Mouse (Mus musculus): ENCODE results near the gene Ahnak2. TPM values are rescaled to one million over a fixed set of nuclear protein-coding genes. Genes with fewer than 3 reads are reported as not detected.

The Ahnak2 gene
- polyA plus RNA-seq, 1 experiment from 2014 or later = 0.61 TPM

GRCm38 (mm10) chr12:112772306-112772705 lies 30.2 kb downstream of the Ahnak2 start:
- Histone ChIP-seq H3K36me3 (ENCODE audit: control insufficient read depth, insufficient read depth, low read length) (no peaks in the 10 kb centered on the region), H3K9ac (ENCODE audit: low read length) (no peak overlapping the region), H3K4me1 (ENCODE audit: control insufficient read depth, insufficient read depth, low read length) (no peaks in the 10 kb centered on the region), H3K9me3 (ENCODE audit: control insufficient read depth, low read length) (no peaks in the 10 kb centered on the region), H3K4me2 (ENCODE audit: low read depth) (no peak overlapping the region), H3K27me3 (ENCODE audit: control insufficient read depth, insufficient read depth, low read length) (no peaks in the 10 kb centered on the region), H3K27ac (ENCODE audit: low read depth, low read length) (no peak overlapping the region), H3K4me3 (ENCODE audit: low read depth, low read length) (no peak overlapping the region)
- DNase-seq (ENCODE audit: low spot score) (no peak), ATAC-seq (ENCODE audit: insufficient read depth, low FRiP score, low TSS enrichment) (no peak)
- 89% methylated on average over 14 of the region's 14 CpGs for WGBS

DNA sequence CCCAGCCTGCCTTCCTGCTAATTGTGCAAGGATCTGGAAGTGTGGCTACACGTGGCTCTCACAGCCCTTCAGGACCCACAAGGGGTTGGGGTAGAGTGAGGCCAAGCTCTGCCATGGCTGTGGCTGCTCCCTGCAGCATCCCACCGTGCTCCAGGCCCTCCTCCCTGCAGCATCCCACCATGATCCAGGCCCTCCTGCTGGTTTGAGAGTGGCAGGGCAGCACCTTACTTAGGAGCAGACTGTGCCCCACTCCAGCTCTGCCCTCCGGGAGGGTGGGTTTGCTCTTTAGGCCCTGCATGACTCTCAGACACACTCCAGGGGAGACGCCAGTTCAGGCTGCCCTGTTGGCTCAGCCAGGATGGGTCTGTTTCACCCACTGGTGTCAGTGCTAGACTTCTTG lies 32.1 kb downstream of the Ahnak2 start:
- DNase-seq (ENCODE audit: low spot score) = no peak
- Histone ChIP-seq H3K4me2 (ENCODE audit: low read depth) (no peak overlapping the region), H3K4me1 (ENCODE audit: control insufficient read depth, insufficient read depth, low read length) (no peaks in the 10 kb centered on the region), H3K9me3 (ENCODE audit: control insufficient read depth, low read length) (no peaks in the 10 kb centered on the region), H3K27me3 (ENCODE audit: control insufficient read depth, insufficient read depth, low read length) (no peaks in the 10 kb centered on the region), H3K36me3 (ENCODE audit: control insufficient read depth, insufficient read depth, low read length) (no peaks in the 10 kb centered on the region), H3K9ac (ENCODE audit: low read length) (peak overlapping the region; percentile 6; the same call in 1 of the 2 replicates), H3K27ac (ENCODE audit: low read depth, low read length) (no peak overlapping the region), H3K4me3 (ENCODE audit: low read depth, low read length) (no peak overlapping the region)
- no peak for ATAC-seq (ENCODE audit: insufficient read depth, low FRiP score, low TSS enrichment)
- 79% methylated on average over 4 of the region's 4 CpGs for WGBS

DNA sequence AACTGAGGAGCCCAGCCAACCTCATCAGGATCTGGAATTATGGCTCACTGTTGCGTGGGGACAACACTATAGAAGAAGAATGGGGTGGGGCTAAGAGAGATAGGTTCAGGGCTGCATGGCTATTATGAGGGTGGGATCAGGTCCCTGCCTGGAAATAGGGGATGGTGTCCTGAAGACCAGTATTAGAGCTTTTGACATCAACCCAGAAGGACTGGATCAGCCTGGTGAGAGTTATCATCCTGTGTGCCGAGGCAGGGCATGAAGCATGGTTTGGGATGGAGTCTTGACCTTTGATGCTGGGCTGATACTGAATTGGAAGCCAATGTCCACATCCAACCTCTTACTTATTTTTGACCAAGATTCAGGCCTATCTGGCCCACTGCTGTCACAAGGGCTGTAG lies 32.7 kb downstream of the Ahnak2 start:
- no peaks in the 10 kb centered on the region for H3K27me3 ChIP-seq (ENCODE audit: control insufficient read depth, insufficient read depth, low read length)
- ATAC-seq (ENCODE audit: insufficient read depth, low FRiP score, low TSS enrichment) (no peak), DNase-seq (ENCODE audit: low spot score) (peak; percentile 5)
- H3K4me1 ChIP-seq (ENCODE audit: control insufficient read depth, insufficient read depth, low read length) = no peaks in the 10 kb centered on the region
- WGBS = 71% methylated on average over 2 of the region's 2 CpGs
- H3K9ac ChIP-seq (ENCODE audit: low read length) = no peak overlapping the region
- no peak overlapping the region for H3K27ac ChIP-seq (ENCODE audit: low read depth, low read length)
- no peaks in the 10 kb centered on the region for H3K36me3 ChIP-seq (ENCODE audit: control insufficient read depth, insufficient read depth, low read length)
- no peaks in the 10 kb centered on the region for H3K9me3 ChIP-seq (ENCODE audit: control insufficient read depth, low read length)
- H3K4me2 ChIP-seq (ENCODE audit: low read depth) = no peak overlapping the region
- H3K4me3 ChIP-seq (ENCODE audit: low read depth, low read length) = no peak overlapping the region

DNA sequence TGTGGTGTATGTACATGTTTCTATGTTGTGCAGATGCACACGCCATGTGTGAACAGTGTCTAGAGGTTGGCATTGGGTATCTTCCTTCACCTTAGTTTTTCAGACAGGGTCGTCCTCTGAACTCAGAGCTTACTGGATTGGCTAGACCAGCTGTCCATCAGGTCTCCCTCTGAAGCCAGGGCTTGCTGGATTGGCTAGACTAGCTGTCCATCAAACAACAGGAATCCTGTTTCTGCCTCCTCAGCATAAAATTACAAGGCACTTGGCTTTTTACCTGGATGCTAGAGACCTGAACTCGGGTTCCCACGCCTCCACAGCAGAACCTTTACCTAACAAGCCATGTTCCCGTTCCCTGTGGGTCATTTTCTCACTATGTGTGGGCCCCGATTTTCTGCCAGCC lies 33.4 kb downstream of the Ahnak2 start:
- no peak overlapping the region for H3K9ac ChIP-seq (ENCODE audit: low read length)
- H3K27ac ChIP-seq (ENCODE audit: low read depth, low read length) = no peak overlapping the region
- 84% methylated on average over 6 of the region's 6 CpGs for WGBS
- ATAC-seq (ENCODE audit: insufficient read depth, low FRiP score, low TSS enrichment) (no peak), DNase-seq (ENCODE audit: low spot score) (peak; percentile 10)
- no peak overlapping the region for H3K4me3 ChIP-seq (ENCODE audit: low read depth, low read length)
- H3K27me3 ChIP-seq (ENCODE audit: control insufficient read depth, insufficient read depth, low read length) = no peaks in the 10 kb centered on the region
- H3K4me2 ChIP-seq (ENCODE audit: low read depth) = no peak overlapping the region
- no peaks in the 10 kb centered on the region for H3K36me3 ChIP-seq (ENCODE audit: control insufficient read depth, insufficient read depth, low read length)
- no peaks in the 10 kb centered on the region for H3K9me3 ChIP-seq (ENCODE audit: control insufficient read depth, low read length)
- no peaks in the 10 kb centered on the region for H3K4me1 ChIP-seq (ENCODE audit: control insufficient read depth, insufficient read depth, low read length)

GRCm38 (mm10) chr12:112768166-112768565 lies 34.3 kb downstream of the Ahnak2 start:
- no peaks in the 10 kb centered on the region for H3K27me3 ChIP-seq (ENCODE audit: control insufficient read depth, insufficient read depth, low read length)
- DNase-seq (ENCODE audit: low spot score) (peak; percentile 8), ATAC-seq (ENCODE audit: insufficient read depth, low FRiP score, low TSS enrichment) (no peak)

DNA sequence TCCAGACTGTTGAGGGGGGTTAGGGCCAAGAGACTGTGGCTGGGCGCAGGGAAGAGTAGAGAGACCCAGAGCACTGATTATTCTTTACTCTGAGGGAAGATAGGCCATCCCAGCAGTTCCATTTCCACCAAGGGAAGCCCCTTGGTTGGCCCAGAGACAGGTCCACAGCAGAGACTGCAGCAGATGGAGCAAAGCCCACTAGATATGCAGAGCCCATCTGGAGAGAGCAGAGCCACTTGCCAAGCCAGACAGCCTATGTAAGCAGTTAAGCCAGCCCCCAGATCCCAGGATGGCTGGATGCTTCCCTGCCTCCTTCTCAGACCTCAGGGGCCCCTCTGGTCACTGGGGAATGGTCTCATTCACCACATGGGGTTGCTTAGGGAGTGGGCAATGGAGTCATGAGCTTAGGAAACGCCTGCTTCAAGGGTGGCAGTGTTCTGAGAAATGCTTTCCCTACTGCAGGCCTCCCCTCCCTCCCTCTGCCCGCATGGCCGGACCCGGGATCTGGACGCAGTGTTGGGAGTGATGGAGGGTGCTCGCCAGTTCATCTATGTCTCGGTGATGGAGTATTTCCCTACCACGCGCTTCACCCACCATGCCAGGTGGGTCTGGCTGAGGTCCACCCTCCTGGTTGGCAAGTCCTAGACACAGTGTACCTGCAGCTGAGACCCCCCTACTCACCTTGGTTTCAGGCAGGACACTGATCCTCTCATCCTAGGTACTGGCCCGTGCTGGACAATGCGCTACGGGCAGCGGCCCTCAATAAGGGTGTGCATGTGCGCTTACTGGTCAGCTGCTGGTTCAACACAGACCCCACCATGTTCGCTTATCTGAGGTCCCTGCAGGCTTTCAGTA lies 35.2 kb downstream of the Ahnak2 start:
- Histone ChIP-seq H3K9me3 (ENCODE audit: control insufficient read depth, low read length) (no peaks in the 10 kb centered on the region), H3K4me2 (ENCODE audit: low read depth) (no peak overlapping the region), H3K36me3 (ENCODE audit: control insufficient read depth, insufficient read depth, low read length) (no peaks in the 10 kb centered on the region), H3K9ac (ENCODE audit: low read length) (no peak overlapping the region), H3K27ac (ENCODE audit: low read depth, low read length) (no peak overlapping the region), H3K4me3 (ENCODE audit: low read depth, low read length) (no peak overlapping the region), H3K4me1 (ENCODE audit: control insufficient read depth, insufficient read depth, low read length) (no peaks in the 10 kb centered on the region), H3K27me3 (ENCODE audit: control insufficient read depth, insufficient read depth, low read length) (no peaks in the 10 kb centered on the region)
- no peak for ATAC-seq (ENCODE audit: insufficient read depth, low FRiP score, low TSS enrichment)
- DNase-seq (ENCODE audit: low spot score) = peak; percentile 4
- WGBS = 87% methylated on average over 16 of the region's 16 CpGs

More at GRCm38 (mm10) chr12:112768166-112768565, 34.3 kb downstream of the Ahnak2 start:
- H3K9me3 ChIP-seq (ENCODE audit: control insufficient read depth, low read length) = no peaks in the 10 kb centered on the region
- H3K27ac ChIP-seq (ENCODE audit: low read depth, low read length) = no peak overlapping the region
- no peaks in the 10 kb centered on the region for H3K36me3 ChIP-seq (ENCODE audit: control insufficient read depth, insufficient read depth, low read length)
- H3K4me1 ChIP-seq (ENCODE audit: control insufficient read depth, insufficient read depth, low read length) = no peaks in the 10 kb centered on the region
- no peak overlapping the region for H3K4me2 ChIP-seq (ENCODE audit: low read depth)
- no peak overlapping the region for H3K4me3 ChIP-seq (ENCODE audit: low read depth, low read length)
- 88% methylated on average over 8 of the region's 8 CpGs for WGBS
- H3K9ac ChIP-seq (ENCODE audit: low read length) = no peak overlapping the region

DNA sequence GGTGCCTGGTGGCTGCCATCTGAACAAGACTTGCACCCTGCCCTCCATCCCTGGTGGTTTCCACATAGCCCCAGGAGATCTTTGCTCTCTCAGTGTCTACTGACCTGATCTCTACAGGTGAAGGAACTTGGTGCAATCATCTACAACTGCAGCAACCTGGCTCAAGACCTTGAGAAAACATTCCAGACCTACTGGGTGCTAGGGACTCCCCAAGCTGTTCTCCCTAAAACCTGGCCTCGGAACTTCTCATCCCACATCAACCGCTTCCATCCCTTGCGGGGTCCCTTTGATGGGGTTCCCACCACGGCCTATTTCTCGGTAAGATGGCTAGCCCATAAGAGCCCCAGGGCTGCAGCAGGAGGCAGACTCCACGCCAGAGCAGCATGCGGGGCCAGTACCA lies 35.9 kb downstream of the Ahnak2 start:
- 90% methylated on average over 7 of the region's 7 CpGs for WGBS
- H3K27ac ChIP-seq (ENCODE audit: low read depth, low read length) = no peak overlapping the region
- no peaks in the 10 kb centered on the region for H3K9me3 ChIP-seq (ENCODE audit: control insufficient read depth, low read length)
- no peaks in the 10 kb centered on the region for H3K4me1 ChIP-seq (ENCODE audit: control insufficient read depth, insufficient read depth, low read length)
- H3K27me3 ChIP-seq (ENCODE audit: control insufficient read depth, insufficient read depth, low read length) = no peaks in the 10 kb centered on the region
- H3K36me3 ChIP-seq (ENCODE audit: control insufficient read depth, insufficient read depth, low read length) = no peaks in the 10 kb centered on the region
- DNase-seq (ENCODE audit: low spot score) = peak; percentile 4
- H3K4me2 ChIP-seq (ENCODE audit: low read depth) = no peak overlapping the region
- H3K9ac ChIP-seq (ENCODE audit: low read length) = no peak overlapping the region
- H3K4me3 ChIP-seq (ENCODE audit: low read depth, low read length) = no peak overlapping the region
- no peak for ATAC-seq (ENCODE audit: insufficient read depth, low FRiP score, low TSS enrichment)

- Histone ChIP-seq H3K4me3 (ENCODE audit: low read depth, low read length) (no peak overlapping the region), H3K9ac (ENCODE audit: low read length) (no peak overlapping the region), H3K36me3 (ENCODE audit: control insufficient read depth, insufficient read depth, low read length) (no peaks in the 10 kb centered on the region), H3K4me2 (ENCODE audit: low read depth) (no peak overlapping the region), H3K27ac (ENCODE audit: low read depth, low read length) (no peak overlapping the region), H3K27me3 (ENCODE audit: control insufficient read depth, insufficient read depth, low read length) (no peaks in the 10 kb centered on the region), H3K9me3 (ENCODE audit: control insufficient read depth, low read length) (no peaks in the 10 kb centered on the region), H3K4me1 (ENCODE audit: control insufficient read depth, insufficient read depth, low read length) (no peaks in the 10 kb centered on the region)
- WGBS = 90% methylated on average over 7 of the region's 7 CpGs
- ATAC-seq (ENCODE audit: insufficient read depth, low FRiP score, low TSS enrichment) (no peak), DNase-seq (ENCODE audit: low spot score) (peak; percentile 6)
These were observed 37.5 kb downstream of the Ahnak2 start for GRCm38 (mm10) chr12:112764991-112765390.

DNA sequence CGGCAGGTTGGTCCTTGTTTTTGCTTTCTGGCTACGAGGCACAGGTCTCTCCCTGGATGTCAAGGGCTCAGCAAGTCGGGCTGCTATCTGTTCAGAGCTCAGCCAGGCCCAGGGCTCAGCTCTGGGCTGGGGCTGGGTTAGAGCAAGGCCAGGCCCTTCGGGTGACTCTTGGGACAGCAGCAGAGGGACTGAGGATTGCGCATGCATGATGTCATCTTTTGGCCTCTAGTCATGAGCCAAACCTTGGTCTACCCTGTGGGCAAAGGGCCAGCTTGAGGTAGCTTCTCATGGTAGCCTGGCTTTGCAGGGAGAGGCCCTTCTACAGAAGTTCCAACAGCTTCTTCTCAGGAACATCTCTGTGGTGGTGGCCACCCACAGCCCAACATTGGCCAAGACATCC lies 38.3 kb downstream of the Ahnak2 start:
- no peaks in the 10 kb centered on the region for H3K27me3 ChIP-seq (ENCODE audit: control insufficient read depth, insufficient read depth, low read length)
- no peak overlapping the region for H3K4me2 ChIP-seq (ENCODE audit: low read depth)
- no peak overlapping the region for H3K4me3 ChIP-seq (ENCODE audit: low read depth, low read length)
- 87% methylated on average over 5 of the region's 5 CpGs for WGBS
- ATAC-seq (ENCODE audit: insufficient read depth, low FRiP score, low TSS enrichment) = no peak
- no peaks in the 10 kb centered on the region for H3K9me3 ChIP-seq (ENCODE audit: control insufficient read depth, low read length)
- H3K36me3 ChIP-seq (ENCODE audit: control insufficient read depth, insufficient read depth, low read length) = no peaks in the 10 kb centered on the region
- H3K27ac ChIP-seq (ENCODE audit: low read depth, low read length) = no peak overlapping the region
- DNase-seq (ENCODE audit: low spot score) = no peak
- no peaks in the 10 kb centered on the region for H3K4me1 ChIP-seq (ENCODE audit: control insufficient read depth, insufficient read depth, low read length)
- H3K9ac ChIP-seq (ENCODE audit: low read length) = no peak overlapping the region
